Mouse (Mus musculus): ENCODE data around the gene Ccdc189.
A peak's percentile ranks its signal among the peaks of the same experiment; 100 is the strongest.
"Not testable (repeated sequence)": the region's sequence is repeated elsewhere in the genome, so short reads cannot be mapped to it uniquely, and the experiment has no call there.

The Ccdc189 gene

GRCm38 (mm10) chr7:127588011-127588871 is at the start of gene Ccdc189, which contains the start of gene Rnf40:
Ccdc189 (minus strand) TSS chr7:127588595.
Rnf40 (plus strand) TSS chr7:127588767.
- peak; percentile 99 for DNase-seq (ENCODE audit: extremely low read depth, low read depth)

GRCm38 (mm10) chr7:127636963-127637362 is 48.6 kb upstream of the Ccdc189 start:
- no peak for DNase-seq (ENCODE audit: extremely low read depth, low read depth)

GRCm38 (mm10) chr7:127631416-127631815 is 43.0 kb upstream of the Ccdc189 start:
- DNase-seq (ENCODE audit: extremely low read depth, low read depth): no peak

GRCm38 (mm10) chr7:127628646-127629045 is 40.3 kb upstream of the Ccdc189 start:
- DNase-seq (ENCODE audit: extremely low read depth, low read depth): no peak

- peak; percentile 84 for DNase-seq (ENCODE audit: extremely low read depth, low read depth)
Observed at GRCm38 (mm10) chr7:127626471-127626870, 38.1 kb upstream of the Ccdc189 start.

GRCm38 (mm10) chr7:127626039-127626438 is 37.6 kb upstream of the Ccdc189 start:
- no peak for DNase-seq (ENCODE audit: extremely low read depth, low read depth)

GRCm38 (mm10) chr7:127618402-127618801 is 30.0 kb upstream of the Ccdc189 start:
- not testable (repeated sequence) for DNase-seq (ENCODE audit: extremely low read depth, low read depth)

- DNase-seq (ENCODE audit: extremely low read depth, low read depth): no peak
Observed at GRCm38 (mm10) chr7:127617962-127618361, 29.6 kb upstream of the Ccdc189 start.

GRCm38 (mm10) chr7:127616881-127617280 is 28.5 kb upstream of the Ccdc189 start:
- no peak for DNase-seq (ENCODE audit: extremely low read depth, low read depth)

- no peak for DNase-seq (ENCODE audit: extremely low read depth, low read depth)
Observed at GRCm38 (mm10) chr7:127616336-127616735, 27.9 kb upstream of the Ccdc189 start.

- DNase-seq (ENCODE audit: extremely low read depth, low read depth): peak; percentile 52
Observed at GRCm38 (mm10) chr7:127614891-127615843, 26.8 kb upstream of the Ccdc189 start, which contains the start of gene Zfp629. Zfp629 (minus strand) TSS chr7:127615797.

GRCm38 (mm10) chr7:127614511-127614890 is 26.1 kb upstream of the Ccdc189 start:
- no peak for DNase-seq (ENCODE audit: extremely low read depth, low read depth)

GRCm38 (mm10) chr7:127614091-127614490 is 25.7 kb upstream of the Ccdc189 start:
- no peak for DNase-seq (ENCODE audit: extremely low read depth, low read depth)

- DNase-seq (ENCODE audit: extremely low read depth, low read depth): no peak
Observed at GRCm38 (mm10) chr7:127613501-127613900, 25.1 kb upstream of the Ccdc189 start.

GRCm38 (mm10) chr7:127611561-127611960 is 23.2 kb upstream of the Ccdc189 start:
- no peak for DNase-seq (ENCODE audit: extremely low read depth, low read depth)

- DNase-seq (ENCODE audit: extremely low read depth, low read depth): no peak
Observed at GRCm38 (mm10) chr7:127611011-127611410, 22.6 kb upstream of the Ccdc189 start.

GRCm38 (mm10) chr7:127607150-127607549 is 18.8 kb upstream of the Ccdc189 start:
- DNase-seq (ENCODE audit: extremely low read depth, low read depth): no peak

- DNase-seq (ENCODE audit: extremely low read depth, low read depth): no peak
Observed at GRCm38 (mm10) chr7:127604256-127604655, 15.9 kb upstream of the Ccdc189 start.

- no peak for DNase-seq (ENCODE audit: extremely low read depth, low read depth)
Observed at GRCm38 (mm10) chr7:127602903-127603302, 14.5 kb upstream of the Ccdc189 start.

GRCm38 (mm10) chr7:127601735-127602134 is 13.3 kb upstream of the Ccdc189 start:
- DNase-seq (ENCODE audit: extremely low read depth, low read depth): no peak

- no peak for DNase-seq (ENCODE audit: extremely low read depth, low read depth)
Observed at GRCm38 (mm10) chr7:127600612-127601011, 12.2 kb upstream of the Ccdc189 start.

- no peak for DNase-seq (ENCODE audit: extremely low read depth, low read depth)
Observed at GRCm38 (mm10) chr7:127596747-127597146, 8.4 kb upstream of the Ccdc189 start.

All from MEL-GATA-1-ER (cell line).